11 mouse cellular contexts compared by ENCODE assay signal in genomic region chr4:154952461-154953241, GRCm38 (mm10). TPM values are rescaled to one million over a fixed set of nuclear protein-coding genes. Genes with fewer than 3 reads are reported as not detected.
DNase-seq lines count a peak whose midpoint lies in the region; ATAC-seq lines count a peak whose summit lies in the region.
"Had no signal": no experiment of that assay in that cellular context is flagged by ENCODE, and none has a peak within 500 bp of the region (broad histone marks: within the 10 kb centered on the region; RNA-seq: fewer than 3 reads in every experiment).

No protein-coding gene starts in this region.

- intact Hi-C loops in left cerebral cortex, postnatal 4 days (cut with DNase I) = no loop called here
- intact Hi-C loops in left cerebral cortex, postnatal 25 days (cut with DNase I) = no loop called here

- peak overlapping the region; percentile 28 for H3K4me2 ChIP-seq in forebrain, embryonic 15.5 days (replicated peaks)
- H3K4me2 ChIP-seq: liver, embryonic 15.5 days had no signal

- H3K4me1 ChIP-seq in forebrain, embryonic 15.5 days = peaks cover 47% of the 10 kb centered on the region
- peaks cover 98% of the 10 kb centered on the region for H3K4me1 ChIP-seq in midbrain, embryonic 10.5 days
- H3K4me1 ChIP-seq: liver, embryonic 15.5 days had no signal

- 0 out of 2 replicates have a peak overlapping the region, but pooled peaks have one; percentile 19 for H3K9ac ChIP-seq in forebrain, embryonic 15.5 days (replicated peaks)
- H3K9ac ChIP-seq: liver, embryonic 15.5 days had no signal

- H3K4me3 ChIP-seq in forebrain, embryonic 15.5 days = no peak overlapping the region
- H3K4me3 ChIP-seq in midbrain, embryonic 10.5 days = peak overlapping the region; percentile 41
- H3K4me3 ChIP-seq: liver, embryonic 15.5 days had no signal

- no peaks in the 10 kb centered on the region for H3K9me3 ChIP-seq in forebrain, embryonic 15.5 days
- no peaks in the 10 kb centered on the region for H3K9me3 ChIP-seq in midbrain, embryonic 10.5 days (replicated peaks)
- H3K9me3 ChIP-seq: liver, embryonic 15.5 days had no signal

- H3K27me3 ChIP-seq in forebrain, embryonic 15.5 days = 0 out of 2 replicates have a peak, but pooled peaks cover 9% of the 10 kb centered on the region
- peaks cover 91% of the 10 kb centered on the region for H3K27me3 ChIP-seq in midbrain, embryonic 10.5 days (ENCODE audit: low read depth, poor library complexity, severe bottlenecking)

- H3K36me3 ChIP-seq in forebrain, embryonic 15.5 days = no peaks in the 10 kb centered on the region
- no peaks in the 10 kb centered on the region for H3K36me3 ChIP-seq in midbrain, embryonic 10.5 days
- H3K36me3 ChIP-seq: liver, embryonic 15.5 days had no signal

- WGBS in forebrain, embryonic 15.5 days = 1% methylated on average over 26 of the region's 26 CpGs
- under 1% methylated on average over 26 of the region's 26 CpGs for WGBS in midbrain, embryonic 10.5 days

- DNase-seq in left cerebral cortex, postnatal 4 days = peak; percentile 84
- DNase-seq in left cerebral cortex, postnatal 25 days (ENCODE audit: low spot score in 2 of 2) = no peak
- DNase-seq in midbrain, embryonic 10.5 days (ENCODE audit: low spot score) = peak; percentile 93
- no peak for DNase-seq in adrenal gland, adult 2 months
- DNase-seq in thymus, adult 18-20 months = no peak
- DNase-seq in natural killer cell, adult 2 months (ENCODE audit: low spot score in 2 of 2) = no peak
- no peak for DNase-seq in left cerebral cortex, adult 18-20 months (ENCODE audit: low spot score in 2 of 2)
- DNase-seq: thymus, postnatal 25 days had no signal

- ATAC-seq in forebrain, embryonic 15.5 days (replicated peaks) = peak; percentile 49

- peak overlapping the region; percentile 62 for H3K27ac ChIP-seq in forebrain, embryonic 15.5 days (replicated peaks)
- peak overlapping the region; percentile 92 for H3K27ac ChIP-seq in midbrain, embryonic 10.5 days (replicated peaks)
- H3K27ac ChIP-seq: liver, embryonic 15.5 days had no signal

RNA-seq across cellular contexts. Expression of gene Hes5, which starts 8.1 kb away (rescaled TPM):
- 10 to 100 TPM; 56.8 to 74.5 TPM for total RNA-seq in left cerebral cortex, postnatal 4 days (2021)
- total RNA-seq in left cerebral cortex, postnatal 25 days (2021) = 10 to 100 TPM; 35.8 to 41.3 TPM
- polyA plus RNA-seq in forebrain, embryonic 15.5 days (2015; fragmentation: Nextera tagmentation; extraction: Ambion mirVana) = 125 and 127 TPM in 2 replicates
- polyA plus RNA-seq in midbrain, embryonic 10.5 days (2016; fragmentation: Nextera tagmentation; extraction: Ambion mirVana) = 690 and 827 TPM in 2 replicates
- not detected for total RNA-seq in adrenal gland, adult 2 months (2021)
- 0.27 TPM in 1 of 2 replicates, not detected in the other for polyA plus RNA-seq in adrenal gland, adult 2 months (2012; rRNA removed)
- 10 to 100 TPM; 35.7 to 36.1 TPM for total RNA-seq in left cerebral cortex, adult 18-20 months (2021)
- polyA plus RNA-seq: heart, postnatal 0 days had no signal

RNA-seq across cellular contexts. Expression of gene Pank4, which starts 11.3 kb away (rescaled TPM):
- 10 to 100 TPM; 34.5 to 39.8 TPM for total RNA-seq in left cerebral cortex, postnatal 4 days (2021)
- total RNA-seq in left cerebral cortex, postnatal 25 days (2021) = 10 to 100 TPM; 37.6 to 39.8 TPM
- 43.5 and 48.9 TPM in 2 replicates for polyA plus RNA-seq in forebrain, embryonic 15.5 days (2015; fragmentation: Nextera tagmentation; extraction: Ambion mirVana)
- polyA plus RNA-seq in midbrain, embryonic 10.5 days (2016; fragmentation: Nextera tagmentation; extraction: Ambion mirVana) = 47.6 and 48.6 TPM in 2 replicates
- total RNA-seq in adrenal gland, adult 2 months (2021) = 10 to 100 TPM; 24.5 to 28.0 TPM
- polyA plus RNA-seq in adrenal gland, adult 2 months (2012; rRNA removed) = 34.8 and 35.3 TPM in 2 replicates
- total RNA-seq in left cerebral cortex, adult 18-20 months (2021) = 10 to 100 TPM; 38.3 to 46.8 TPM

RNA-seq across cellular contexts. Expression of gene Tnfrsf14, which starts 24.3 kb away (rescaled TPM):
- 1 to 10 TPM in 1 of 2 experiments, under 1 TPM in 1; 0.58 to 1.1 TPM for total RNA-seq in left cerebral cortex, postnatal 4 days (2021)
- 1 to 10 TPM; 1.3 to 1.7 TPM for total RNA-seq in left cerebral cortex, postnatal 25 days (2021)
- 0.36 TPM in 1 of 2 replicates, not detected in the other for polyA plus RNA-seq in forebrain, embryonic 15.5 days (2015; fragmentation: Nextera tagmentation; extraction: Ambion mirVana)
- 0.67 and 0.99 TPM in 2 replicates for polyA plus RNA-seq in midbrain, embryonic 10.5 days (2016; fragmentation: Nextera tagmentation; extraction: Ambion mirVana)
- total RNA-seq in adrenal gland, adult 2 months (2021) = 1 to 10 TPM; 6.1 to 8.4 TPM
- polyA plus RNA-seq in adrenal gland, adult 2 months (2012; rRNA removed) = 14.9 and 27.2 TPM in 2 replicates
- 1 to 10 TPM; 2.0 to 2.1 TPM for total RNA-seq in left cerebral cortex, adult 18-20 months (2021)

RNA-seq across cellular contexts. Expression of gene Fam213b, which starts 53.7 kb away (rescaled TPM):
- 10 to 100 TPM; 19.5 to 19.8 TPM for total RNA-seq in left cerebral cortex, postnatal 4 days (2021)
- total RNA-seq in left cerebral cortex, postnatal 25 days (2021) = 10 to 100 TPM; 47.5 to 51.4 TPM
- polyA plus RNA-seq in forebrain, embryonic 15.5 days (2015; fragmentation: Nextera tagmentation; extraction: Ambion mirVana) = 36.8 and 40.5 TPM in 2 replicates
- polyA plus RNA-seq in midbrain, embryonic 10.5 days (2016; fragmentation: Nextera tagmentation; extraction: Ambion mirVana) = 45.9 and 46.8 TPM in 2 replicates
- 10 to 100 TPM; 41.1 to 56.2 TPM for total RNA-seq in adrenal gland, adult 2 months (2021)
- 61.1 and 87.9 TPM in 2 replicates for polyA plus RNA-seq in adrenal gland, adult 2 months (2012; rRNA removed)
- 10 to 100 TPM; 67.7 to 70.2 TPM for total RNA-seq in left cerebral cortex, adult 18-20 months (2021)

Comparison
In these comparisons a context has a peak if more than half of its experiments do, and no peak if none do; other contexts are left out.
1. DNase-seq: peak in left cerebral cortex, postnatal 4 days (single experiment) and midbrain, embryonic 10.5 days (single experiment); none in left cerebral cortex, postnatal 25 days (0 of 2), adrenal gland, adult 2 months (single experiment), thymus, adult 18-20 months (0 of 2), natural killer cell, adult 2 months (0 of 2) and left cerebral cortex, adult 18-20 months (0 of 2).
2. RNA of gene Hes5, which starts 8.1 kb away (total RNA-seq): 56.8 to 74.5 TPM in left cerebral cortex, postnatal 4 days, 35.8 to 41.3 TPM in left cerebral cortex, postnatal 25 days and 35.7 to 36.1 TPM in left cerebral cortex, adult 18-20 months; not detected in adrenal gland, adult 2 months; every median in the first group is over 10 times any median in the second.